Mouse (Mus musculus) forebrain, embryonic 15.5 days (tissue): ENCODE data around the gene AI182371. TPM values are rescaled to one million over a fixed set of nuclear protein-coding genes. Genes with fewer than 3 reads are reported as not detected.

ENCODE experiments used
- ATAC-seq: fragments of 200-750 bp; cut with Nextera tagmentation; replicated peaks from 2 replicates; pipeline ENCODE4 v1.8.0; 2017; ENCODE audit warnings: mild to moderate bottlenecking, moderate TSS enrichment, moderate library complexity
- H3K27ac ChIP-seq: fragments of 300-500 bp; sonication (generic); replicated peaks from 2 replicates; pipeline ENCODE4 v1.5.1; 2015; ENCODE audit warnings: mild to moderate bottlenecking, inconsistent platforms
- H3K27me3 ChIP-seq: fragments of 300-500 bp; sonication (generic); 2 replicates; pipeline ENCODE4 v1.6.1; 2015; ENCODE audit warnings: inconsistent platforms
- H3K36me3 ChIP-seq: fragments of 300-500 bp; sonication (generic); 2 replicates; pipeline ENCODE4 v1.6.1; 2015; ENCODE audit warnings: mild to moderate bottlenecking, inconsistent platforms
- H3K4me1 ChIP-seq: fragments of 300-500 bp; sonication (generic); 2 replicates; pipeline ENCODE4 v1.6.1; 2015; ENCODE audit warnings: inconsistent platforms
- H3K4me2 ChIP-seq: fragments of 300-500 bp; sonication (generic); replicated peaks from 2 replicates; pipeline ENCODE4 v1.6.1; 2015; ENCODE audit warnings: mild to moderate bottlenecking, inconsistent platforms
- H3K4me3 ChIP-seq: fragments of 300-500 bp; sonication (generic); 2 replicates; pipeline ENCODE4 v1.5.1; 2015; ENCODE audit warnings: mild to moderate bottlenecking, inconsistent platforms
- H3K9ac ChIP-seq: fragments of 300-500 bp; sonication (generic); replicated peaks from 2 replicates; pipeline ENCODE4 v1.6.1; 2015; ENCODE audit warnings: mild to moderate bottlenecking, inconsistent platforms
- H3K9me3 ChIP-seq: fragments of 300-500 bp; sonication (generic); 2 replicates; pipeline ENCODE4 v1.6.1; 2016; ENCODE audit warnings: inconsistent platforms
- WGBS: fragments of 180-500 bp; shearing (Covaris S2); methylation state at CpG from one replicate; pipeline ENCODE4 v1.1.7; 2015; ENCODE audit warnings: mixed read lengths; 5-methylcytosine and 5-hydroxymethylcytosine counted together
- polyA plus RNA-seq: library from polyadenylated mRNA; unstranded; fragments of >200 nt; fragmentation: Nextera tagmentation; extraction: Ambion mirVana; gene quantifications from 2 replicates; pipeline ENCODE4 v1.2.1, GENCODE M21; 2015

Gene AI182371
- polyA plus RNA-seq, 1 experiment from 2014 or later, result 0.39 TPM

GRCm38 (mm10) chr2:35066525-35067082, 34.7 kb downstream of the AI182371 start:
- Histone ChIP-seq H3K4me1 (no peaks in the 10 kb centered on the region), H3K27me3 (no peaks in the 10 kb centered on the region), H3K9me3 (no peaks in the 10 kb centered on the region), H3K36me3 (no peaks in the 10 kb centered on the region), H3K4me3 (no peak overlapping the region), H3K9ac (no peak overlapping the region), H3K27ac (no peak overlapping the region), H3K4me2 (no peak overlapping the region)
- 94% methylated on average over 13 of the region's 13 CpGs for WGBS
- ATAC-seq, result no peak

- Histone ChIP-seq H3K27me3 (no peaks in the 10 kb centered on the region), H3K4me2 (no peak overlapping the region), H3K4me3 (no peak overlapping the region), H3K36me3 (no peaks in the 10 kb centered on the region), H3K9me3 (no peaks in the 10 kb centered on the region), H3K9ac (no peak overlapping the region), H3K27ac (no peak overlapping the region), H3K4me1 (no peaks in the 10 kb centered on the region)
- no peak for ATAC-seq
- 93% methylated on average over 6 of the region's 6 CpGs for WGBS
Observed at GRCm38 (mm10) chr2:35063333-35064030, 37.9 kb downstream of the AI182371 start.

- Histone ChIP-seq H3K9me3 (no peaks in the 10 kb centered on the region), H3K36me3 (no peaks in the 10 kb centered on the region), H3K27me3 (no peaks in the 10 kb centered on the region), H3K4me3 (no peak within 1 kb of the TSS), H3K4me1 (no peaks in the 10 kb centered on the region), H3K9ac (no peak within 1 kb of the TSS), H3K27ac (no peak within 1 kb of the TSS), H3K4me2 (no peak within 1 kb of the TSS)
- no peak for ATAC-seq
- WGBS, result 85% methylated on average over 5 of the region's 5 CpGs
Observed at GRCm38 (mm10) chr2:35061338-35061737, 40.0 kb downstream of the AI182371 start, which contains the start of gene Hc. Hc (minus strand) TSS chr2:35061438.

GRCm38 (mm10) chr2:35060897-35061296, 40.4 kb downstream of the AI182371 start:
- no peak overlapping the region for H3K4me2 ChIP-seq
- no peaks in the 10 kb centered on the region for H3K27me3 ChIP-seq
- 82% methylated on average over 6 of the region's 6 CpGs for WGBS
- no peak for ATAC-seq
- no peaks in the 10 kb centered on the region for H3K36me3 ChIP-seq
- no peaks in the 10 kb centered on the region for H3K9me3 ChIP-seq
- no peak overlapping the region for H3K27ac ChIP-seq
- no peak overlapping the region for H3K4me3 ChIP-seq
- H3K9ac ChIP-seq, result no peak overlapping the region
- no peaks in the 10 kb centered on the region for H3K4me1 ChIP-seq

GRCm38 (mm10) chr2:35060256-35060655, 41.1 kb downstream of the AI182371 start:
- no peak overlapping the region for H3K4me3 ChIP-seq

GRCm38 (mm10) chr2:35058325-35058724, 43.0 kb downstream of the AI182371 start:
- H3K4me2 ChIP-seq, result no peak overlapping the region
- no peak overlapping the region for H3K9ac ChIP-seq
- no peak overlapping the region for H3K27ac ChIP-seq
- no peak for ATAC-seq
- H3K4me3 ChIP-seq, result no peak overlapping the region
- WGBS, result 82% methylated on average over 2 of the region's 2 CpGs
- H3K4me1 ChIP-seq, result no peaks in the 10 kb centered on the region
- H3K9me3 ChIP-seq, result no peaks in the 10 kb centered on the region
- H3K36me3 ChIP-seq, result no peaks in the 10 kb centered on the region
- H3K27me3 ChIP-seq, result no peaks in the 10 kb centered on the region

More at GRCm38 (mm10) chr2:35060256-35060655, 41.1 kb downstream of the AI182371 start:
- Histone ChIP-seq H3K4me2 (no peak overlapping the region), H3K27me3 (no peaks in the 10 kb centered on the region), H3K9ac (no peak overlapping the region), H3K36me3 (no peaks in the 10 kb centered on the region), H3K27ac (no peak overlapping the region), H3K9me3 (no peaks in the 10 kb centered on the region), H3K4me1 (no peaks in the 10 kb centered on the region)
- 91% methylated on average over 5 of the region's 5 CpGs for WGBS
- ATAC-seq, result no peak

- H3K4me1 ChIP-seq, result no peaks in the 10 kb centered on the region
- H3K27me3 ChIP-seq, result no peaks in the 10 kb centered on the region
- ATAC-seq, result no peak
- H3K4me3 ChIP-seq, result no peak overlapping the region
- no peak overlapping the region for H3K4me2 ChIP-seq
- no peak overlapping the region for H3K27ac ChIP-seq
- no peaks in the 10 kb centered on the region for H3K9me3 ChIP-seq
- no peaks in the 10 kb centered on the region for H3K36me3 ChIP-seq
- H3K9ac ChIP-seq, result no peak overlapping the region
- 92% methylated on average over 11 of the region's 11 CpGs for WGBS
Observed at GRCm38 (mm10) chr2:35057243-35057642, 44.1 kb downstream of the AI182371 start.

DNA sequence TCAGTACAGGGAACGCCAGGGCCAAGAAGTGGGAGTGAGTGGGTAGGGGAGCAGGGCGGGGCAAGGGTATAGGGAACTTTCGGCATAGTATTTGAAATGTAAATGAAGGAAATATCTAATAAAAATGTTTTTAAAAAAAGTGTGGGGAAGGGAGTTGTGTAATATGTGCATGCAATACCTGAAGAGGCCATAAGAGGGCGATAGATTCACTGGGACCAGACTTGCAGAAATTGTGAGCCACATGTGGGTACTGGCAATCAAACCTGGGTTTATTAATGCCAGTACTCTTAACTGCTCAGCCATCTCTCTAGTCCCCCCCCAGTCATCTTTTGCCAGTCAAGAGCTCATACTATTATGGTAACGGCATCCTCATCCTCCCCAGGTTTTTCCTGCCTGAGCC, 52.5 kb downstream of the AI182371 start:
- no peaks in the 10 kb centered on the region for H3K4me1 ChIP-seq
- no peak overlapping the region for H3K4me3 ChIP-seq
- WGBS, result 48% methylated on average over 5 of the region's 5 CpGs
- no peaks in the 10 kb centered on the region for H3K27me3 ChIP-seq
- no peak overlapping the region for H3K4me2 ChIP-seq
- H3K36me3 ChIP-seq, result no peaks in the 10 kb centered on the region
- no peaks in the 10 kb centered on the region for H3K9me3 ChIP-seq
- H3K27ac ChIP-seq, result no peak overlapping the region
- no peak overlapping the region for H3K9ac ChIP-seq
- no peak for ATAC-seq

- 78% methylated on average over 2 of the region's 2 CpGs for WGBS
- no peak overlapping the region for H3K9ac ChIP-seq
- no peaks in the 10 kb centered on the region for H3K36me3 ChIP-seq
- no peak overlapping the region for H3K4me3 ChIP-seq
- no peak overlapping the region for H3K27ac ChIP-seq
- no peak for ATAC-seq
- H3K27me3 ChIP-seq, result no peaks in the 10 kb centered on the region
- no peaks in the 10 kb centered on the region for H3K4me1 ChIP-seq
- H3K9me3 ChIP-seq, result no peaks in the 10 kb centered on the region
- H3K4me2 ChIP-seq, result no peak overlapping the region
Observed at GRCm38 (mm10) chr2:35044956-35045355, 56.4 kb downstream of the AI182371 start.

DNA sequence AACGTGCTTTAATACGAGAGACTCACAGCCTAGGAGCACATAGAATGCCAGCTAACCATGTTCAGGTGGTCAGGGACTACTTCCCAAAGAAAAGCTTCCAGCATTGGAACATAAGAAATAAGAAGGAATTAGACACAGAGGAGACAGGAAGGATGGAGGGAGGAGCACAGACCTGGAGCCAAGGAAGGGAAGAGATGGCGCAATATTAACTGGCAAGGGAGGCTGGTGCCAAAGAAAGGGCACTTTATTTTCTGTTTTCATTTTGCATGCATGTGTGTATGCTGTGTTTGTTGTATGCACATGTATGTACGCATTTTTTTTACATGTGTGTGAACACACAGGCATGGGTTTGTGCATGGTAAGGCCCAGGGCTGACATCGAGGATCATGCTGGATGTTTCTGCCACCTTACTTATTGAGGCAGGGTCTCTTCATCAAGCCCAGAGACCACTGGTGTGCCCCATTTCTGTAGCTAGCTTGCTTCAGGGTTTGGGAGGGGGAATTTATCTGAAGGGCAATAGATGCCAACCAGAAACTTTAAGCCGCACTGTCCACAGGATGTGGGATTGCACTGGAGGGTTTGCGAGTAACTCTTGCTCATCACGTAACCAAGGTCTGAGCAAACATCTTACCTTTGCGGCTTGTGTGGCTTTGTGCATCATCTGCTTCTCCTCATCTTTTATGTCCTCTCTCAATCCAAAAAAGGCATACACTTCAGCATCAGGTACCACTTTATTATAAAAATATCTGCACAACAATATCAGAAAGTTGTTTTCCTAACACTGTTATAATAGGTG, 62.6 kb downstream of the AI182371 start:
- Histone ChIP-seq H3K4me2 (no peak overlapping the region), H3K9me3 (no peaks in the 10 kb centered on the region), H3K36me3 (no peaks in the 10 kb centered on the region), H3K27ac (no peak overlapping the region), H3K4me3 (no peak overlapping the region), H3K27me3 (no peaks in the 10 kb centered on the region), H3K9ac (no peak overlapping the region), H3K4me1 (no peaks in the 10 kb centered on the region)
- ATAC-seq, result no peak
- 85% methylated on average over 9 of the region's 9 CpGs for WGBS
